Mouse (Mus musculus) hindbrain, embryonic 16.5 days (tissue): ENCODE results near the gene Gm7102. TPM values are rescaled to one million over a fixed set of nuclear protein-coding genes. Genes with fewer than 3 reads are reported as not detected.
A peak's percentile ranks its signal among the peaks of the same experiment; 100 is the strongest.

ENCODE experiments used
- ATAC-seq: fragments of 200-750 bp; cut with Nextera tagmentation; 2 replicates; pipeline ENCODE4 v1.8.0; 2017; ENCODE audit warnings: moderate TSS enrichment, moderate library complexity
- H3K27ac ChIP-seq: fragments of 300-500 bp; sonication (generic); 2 replicates; pipeline ENCODE4 v1.5.1; 2014; ENCODE audit warnings: low read depth, mild to moderate bottlenecking, control low read depth, low read length, moderate library complexity
- H3K27me3 ChIP-seq: fragments of 300-500 bp; sonication (generic); replicated peaks from 2 replicates; pipeline ENCODE4 v1.6.1; 2014; ENCODE audit warnings: low read length; ENCODE audit not compliant: control insufficient read depth, insufficient read depth
- H3K36me3 ChIP-seq: fragments of 300-500 bp; sonication (generic); 2 replicates; pipeline ENCODE4 v1.6.1; 2014; ENCODE audit warnings: mild to moderate bottlenecking, low read length, moderate library complexity, mixed read lengths; ENCODE audit not compliant: control insufficient read depth, insufficient read depth
- H3K4me1 ChIP-seq: fragments of 300-500 bp; sonication (generic); 2 replicates; pipeline ENCODE4 v1.6.1; 2014; ENCODE audit warnings: low read depth, low read length; ENCODE audit not compliant: control insufficient read depth, insufficient read depth
- H3K4me2 ChIP-seq: fragments of 300-500 bp; sonication (generic); 2 replicates; pipeline ENCODE4 v1.6.1; 2014; ENCODE audit warnings: mild to moderate bottlenecking, low read length, control low read depth, moderate library complexity
- H3K4me3 ChIP-seq: fragments of 300-500 bp; sonication (generic); 2 replicates; pipeline ENCODE4 v1.5.1; 2014; ENCODE audit warnings: mild to moderate bottlenecking, low read length, control low read depth, moderate library complexity
- H3K9ac ChIP-seq: fragments of 300-500 bp; sonication (generic); 2 replicates; pipeline ENCODE4 v1.6.1; 2014; ENCODE audit warnings: low read depth, mild to moderate bottlenecking, control low read depth, low read length, moderate library complexity
- H3K9me3 ChIP-seq: fragments of 300-500 bp; sonication (generic); 2 replicates; pipeline ENCODE4 v1.6.1; 2014; ENCODE audit warnings: mild to moderate bottlenecking, low read length, moderate library complexity; ENCODE audit not compliant: control insufficient read depth
- WGBS: fragments of 180-500 bp; shearing (Covaris S2); extraction: QIAGEN DNeasy Blood & Tissue Kit; methylation state at CpG from one replicate; pipeline ENCODE4 v1.1.7; 2014; 5-methylcytosine and 5-hydroxymethylcytosine counted together
- polyA plus RNA-seq: library from polyadenylated mRNA; unstranded; fragments of >200 nt; fragmentation: Nextera tagmentation; extraction: Ambion mirVana; gene quantifications from 2 replicates; pipeline ENCODE4 v1.2.1, GENCODE M21; 2015

Gm7102 gene
- polyA plus RNA-seq, 1 experiment from 2014 or later: 0.28 TPM

DNA sequence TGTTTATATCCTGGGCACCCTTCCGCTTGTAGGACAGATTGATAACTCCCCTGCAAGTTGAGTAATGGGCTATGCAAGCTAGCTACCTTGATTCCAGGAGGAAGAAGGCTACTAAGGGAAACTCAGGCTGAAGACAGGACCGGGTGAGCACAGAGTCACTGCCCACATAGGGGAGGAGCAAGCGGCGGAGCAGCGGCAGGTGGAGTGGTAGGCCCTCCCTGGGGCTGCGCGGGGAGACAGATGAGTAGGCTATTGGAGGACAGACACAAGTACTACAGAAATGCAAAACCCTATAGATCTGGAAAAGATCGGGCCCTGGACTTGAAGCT is 24.8 kb downstream of the Gm7102 start:
- Histone ChIP-seq H3K9me3 (no peaks in the 10 kb centered on the region), H3K4me2 (peak overlapping the region; percentile 73), H3K4me3 (peak overlapping the region; percentile 46), H3K27me3 (no peaks in the 10 kb centered on the region), H3K4me1 (0 out of 2 replicates have a peak, but pooled peaks cover 2% of the 10 kb centered on the region), H3K36me3 (no peaks in the 10 kb centered on the region), H3K27ac (no peak overlapping the region), H3K9ac (peak overlapping the region; percentile 57)
- peak; percentile 77 for ATAC-seq
- 10% methylated on average over 8 of the region's 8 CpGs for WGBS

DNA sequence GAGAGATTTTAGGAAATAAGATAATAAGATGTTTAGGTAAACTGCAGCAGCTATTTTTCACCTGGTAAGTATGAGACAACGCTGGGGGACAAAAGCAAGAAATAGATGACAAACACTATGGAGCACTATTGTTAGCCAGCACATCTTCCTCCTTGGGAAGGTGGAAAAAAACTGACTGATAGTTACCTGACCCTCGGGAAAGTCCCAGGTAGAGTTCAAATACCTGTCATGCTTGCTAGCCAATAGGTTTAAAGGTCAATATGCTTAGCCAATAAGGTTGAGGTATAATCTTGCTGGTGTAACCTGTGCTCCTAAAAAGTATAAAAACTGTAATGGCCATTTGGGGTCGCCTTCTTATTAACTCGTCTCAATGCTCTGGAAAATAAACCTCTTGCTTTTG is 34.8 kb downstream of the Gm7102 start:
- Histone ChIP-seq H3K4me2 (peak overlapping the region; percentile 85), H3K36me3 (no peaks in the 10 kb centered on the region), H3K9me3 (no peaks in the 10 kb centered on the region), H3K27ac (no peak overlapping the region), H3K27me3 (no peaks in the 10 kb centered on the region), H3K4me1 (peaks cover 10% of the 10 kb centered on the region), H3K9ac (peak overlapping the region; percentile 84), H3K4me3 (peak overlapping the region; percentile 76)
- WGBS: 26% methylated on average over 4 of the region's 4 CpGs
- no peak for ATAC-seq

GRCm38 (mm10) chr19:61140342-61141206 is 35.5 kb downstream of the Gm7102 start, which contains the start of gene Zfp950:
Zfp950 (minus strand) TSS chr19:61140840.
- H3K36me3 ChIP-seq: no peaks in the 10 kb centered on the region
- H3K4me3 ChIP-seq: peak within 1 kb of the TSS; percentile 76
- H3K4me2 ChIP-seq: peak within 1 kb of the TSS; percentile 85
- H3K4me1 ChIP-seq: peaks cover 10% of the 10 kb centered on the region
- 1% methylated on average over 18 of the region's 18 CpGs for WGBS
- H3K9ac ChIP-seq: peak within 1 kb of the TSS; percentile 84
- peak; percentile 100 for ATAC-seq
- no peaks in the 10 kb centered on the region for H3K9me3 ChIP-seq
- no peaks in the 10 kb centered on the region for H3K27me3 ChIP-seq
- H3K27ac ChIP-seq: no peak within 1 kb of the TSS

- H3K27ac ChIP-seq: no peak overlapping the region
- peaks cover 10% of the 10 kb centered on the region for H3K4me1 ChIP-seq
- no peak overlapping the region for H3K4me3 ChIP-seq
- H3K27me3 ChIP-seq: no peaks in the 10 kb centered on the region
- H3K4me2 ChIP-seq: no peak overlapping the region
- no peaks in the 10 kb centered on the region for H3K9me3 ChIP-seq
- no peak overlapping the region for H3K9ac ChIP-seq
- no peak for ATAC-seq
- no peaks in the 10 kb centered on the region for H3K36me3 ChIP-seq
Observed at GRCm38 (mm10) chr19:61138655-61139054, 37.5 kb downstream of the Gm7102 start.

- Histone ChIP-seq H3K4me3 (no peak overlapping the region), H3K27me3 (no peaks in the 10 kb centered on the region), H3K9ac (no peak overlapping the region), H3K27ac (no peak overlapping the region), H3K4me2 (no peak overlapping the region), H3K4me1 (no peaks in the 10 kb centered on the region), H3K36me3 (peaks cover 2% of the 10 kb centered on the region; the same call in 1 of the 2 replicates), H3K9me3 (peaks cover 6% of the 10 kb centered on the region; the same call in 1 of the 2 replicates)
- 94% methylated on average over 10 of the region's 10 CpGs for WGBS
- ATAC-seq: no peak
Observed at GRCm38 (mm10) chr19:61131096-61131495, 45.0 kb downstream of the Gm7102 start.

Other genes with a start within 250 kb of the Gm7102 start
- gene Zfp950, start 35.5 kb downstream of the Gm7102 start, polyA plus RNA-seq: 43.1 and 47.8 TPM in 2 replicates
- gene Gm6020, start 7.6 kb upstream of the Gm7102 start, polyA plus RNA-seq: not detected in 2 replicates
- gene Csf2ra, start 52.1 kb upstream of the Gm7102 start, polyA plus RNA-seq: 67.9 and 69.4 TPM in 2 replicates
- gene Gm21060, start 120.8 kb upstream of the Gm7102 start, polyA plus RNA-seq: not detected in 2 replicates